Mouse (Mus musculus) gastrocnemius, adult 2 months (tissue): Measurements from ENCODE around the gene H2-D1. TPM values are rescaled to one million over a fixed set of nuclear protein-coding genes. Genes with fewer than 3 reads are reported as not detected.
"Not testable (repeated sequence)": the region's sequence is repeated elsewhere in the genome, so short reads cannot be mapped to it uniquely, and the experiment has no call there.

ENCODE experiments used
- DNase-seq: peaks from one replicate; pipeline ENCODE4 v3.0.0; 2022
- H3K27ac ChIP-seq: fragments of 200-600 bp; 2 replicates; pipeline ENCODE4 v1.8.1; 2022; ENCODE audit warnings: mild to moderate bottlenecking
- H3K4me3 ChIP-seq: fragments of 200-600 bp; 2 replicates; pipeline ENCODE4 v1.8.1; 2022; ENCODE audit warnings: mild to moderate bottlenecking, moderate library complexity
- CTCF ChIP-seq: fragments of 200-600 bp; IDR thresholded peaks from 2 replicates; pipeline ENCODE4 v1.8.1; 2022; ENCODE audit warnings: antibody characterized with exemption, mild to moderate bottlenecking, moderate library complexity
- intact Hi-C: fragments of 180-260 bp; cut with DNase I; formaldehyde crosslinking; loops from one replicate; pipeline ENCODE4 v1.15.1; 2025
- microRNA-seq: library from miRNA; unstranded; fragments of <30 nt; microRNA quantifications from one replicate; pipeline ENCODE4 v1.2.0, GENCODE M21; 2021
- total RNA-seq, 2 experiments: library from RNA; stranded (reverse); gene quantifications; 2 replicates each; pipeline ENCODE4 v1.2.3; 2021

H2-D1 gene
- total RNA-seq, 2 experiments from 2014 or later: 30.4 to 38.5 TPM

DNA sequence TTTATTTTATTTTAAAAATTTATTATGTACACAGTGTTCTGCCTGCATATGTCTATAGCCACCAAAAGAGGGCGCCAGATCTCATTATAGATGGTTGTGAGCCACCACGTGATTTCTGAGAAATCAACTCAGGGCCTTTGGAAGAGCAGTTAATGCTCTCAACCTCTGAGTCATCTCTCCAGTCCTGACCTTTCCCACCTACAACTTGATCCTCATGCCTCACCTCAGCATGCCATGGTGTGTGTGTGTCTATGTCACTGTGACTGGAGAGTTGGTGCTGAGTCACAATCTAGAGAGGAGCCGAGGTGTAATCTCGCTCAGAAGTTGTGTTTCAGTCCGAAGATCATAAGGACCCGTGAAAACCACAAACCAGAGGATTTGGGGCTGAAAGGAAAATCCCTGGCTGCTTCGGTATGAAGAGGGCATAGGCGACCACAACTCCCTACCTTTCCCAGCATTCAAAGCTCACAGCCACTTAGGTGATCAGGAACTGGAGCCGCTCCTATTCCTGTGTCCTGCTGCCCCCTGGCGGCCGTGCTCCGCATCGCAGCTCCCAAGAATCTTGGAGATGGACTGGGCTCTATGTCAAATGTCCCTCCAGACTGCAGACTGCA lies 39.2 kb downstream of the H2-D1 start:
- Histone ChIP-seq H3K4me3 (no peak overlapping the region; the same call in 1 of the 2 replicates), H3K27ac (no peak overlapping the region)
- intact Hi-C loops: loop anchor here (2.0 kb wide), 1 partner anchor 43 kb away; no protein-coding TSS in a partner anchor
- DNase-seq: peak; percentile 92
- TF ChIP-seq CTCF: peak; percentile 82

- intact Hi-C loops: loop anchor here (2.0 kb wide), 1 partner anchor 44 kb away; no protein-coding TSS in a partner anchor
- Histone ChIP-seq H3K4me3 (no peak overlapping the region), H3K27ac (no peak overlapping the region)
- DNase-seq: no peak
- no peak for TF ChIP-seq CTCF
Measured at GRCm38 (mm10) chr17:35303271-35303670, 40.7 kb downstream of the H2-D1 start.

GRCm38 (mm10) chr17:35303756-35304350 lies 41.3 kb downstream of the H2-D1 start:
- intact Hi-C loops: loop anchor here (2.0 kb wide), 1 partner anchor 45 kb away; no protein-coding TSS in a partner anchor

GRCm38 (mm10) chr17:35304478-35304877 lies 41.9 kb downstream of the H2-D1 start:
- no peak for DNase-seq
- no peak for TF ChIP-seq CTCF
- H3K4me3 ChIP-seq: no peak overlapping the region
- H3K27ac ChIP-seq: no peak overlapping the region
- intact Hi-C loops: no loop called here

More at GRCm38 (mm10) chr17:35303756-35304350, 41.3 kb downstream of the H2-D1 start:
- no peak for DNase-seq
- no peak for TF ChIP-seq CTCF
- Histone ChIP-seq H3K4me3 (no peak overlapping the region), H3K27ac (no peak overlapping the region)

- H3K27ac ChIP-seq, DNase-seq, intact Hi-C loops, H3K4me3 ChIP-seq: not testable (repeated sequence)
Measured at GRCm38 (mm10) chr17:35304921-35305320, 42.4 kb downstream of the H2-D1 start.

Small RNA genes lying within 50 kb of the gene (microRNA-seq; reads per million reads assigned to microRNA genes)
- gene Mir6975: not detected
- gene Mir8094: not detected

Other genes with a start within 250 kb of the H2-D1 start
- 10 to 100 TPM in 1 of 2 experiments, 1 to 10 TPM in 1; 7.8 to 14.4 TPM for gene Vwa7, start 246.2 kb upstream of the H2-D1 start, total RNA-seq
- gene Sapcd1, start 234.7 kb upstream of the H2-D1 start, total RNA-seq: not detected
- not detected for gene Msh5, start 216.0 kb upstream of the H2-D1 start, total RNA-seq
- gene Clic1, start 212.8 kb upstream of the H2-D1 start, total RNA-seq: 10 to 100 TPM in 1 of 2 experiments, 1 to 10 TPM in 1; 7.2 to 11.3 TPM
- gene Ddah2, start 203.7 kb upstream of the H2-D1 start, total RNA-seq: 1 to 10 TPM; 6.9 to 9.3 TPM
- gene Ly6g6c, start 197.3 kb upstream of the H2-D1 start, total RNA-seq: not detected
- gene Mpig6b, start 196.5 kb upstream of the H2-D1 start, total RNA-seq: not detected
- gene Ly6g6e, start 185.8 kb upstream of the H2-D1 start, total RNA-seq: not detected
- gene Ly6g6d, start 184.7 kb upstream of the H2-D1 start, total RNA-seq: 1 to 10 TPM in 1 of 2 experiments, under 1 TPM in 1; 0.50 to 1.9 TPM
- not detected for gene Ly6g6f, start 177.1 kb upstream of the H2-D1 start, total RNA-seq
- 10 to 100 TPM; 74.2 to 99.7 TPM for gene Abhd16a, start 173.5 kb upstream of the H2-D1 start, total RNA-seq
- not detected for gene Ly6g5c, start 154.5 kb upstream of the H2-D1 start, total RNA-seq
- under 1 TPM in 1 of 2 experiments, not detected in 1; 0.36 TPM for gene Ly6g5b, start 147.3 kb upstream of the H2-D1 start, total RNA-seq
- 1 to 10 TPM; 8.5 to 8.7 TPM for gene Gpank1, start 141.3 kb upstream of the H2-D1 start, total RNA-seq
- gene Csnk2b, start 140.7 kb upstream of the H2-D1 start, total RNA-seq: 100 to 1,000 TPM; 186 to 187 TPM
- 10 to 100 TPM; 13.6 to 24.6 TPM for gene D17H6S53E, start 136.4 kb upstream of the H2-D1 start, total RNA-seq
- gene Apom, start 130.7 kb upstream of the H2-D1 start, total RNA-seq: not detected
- gene Bag6, start 127.6 kb upstream of the H2-D1 start, total RNA-seq: 100 to 1,000 TPM; 233 to 244 TPM
- 100 to 1,000 TPM in 1 of 2 experiments, 10 to 100 TPM in 1; 98.7 to 120 TPM for gene Prrc2a, start 97.8 kb upstream of the H2-D1 start, total RNA-seq
- under 1 TPM in 1 of 2 experiments, not detected in 1; 0.75 TPM for gene Aif1, start 86.7 kb upstream of the H2-D1 start, total RNA-seq
- 1 to 10 TPM in 1 of 2 experiments, under 1 TPM in 1; 0.67 to 1.2 TPM for gene Lst1, start 74.3 kb upstream of the H2-D1 start, total RNA-seq
- not detected for gene Ltb, start 68.3 kb upstream of the H2-D1 start, total RNA-seq
- gene Tnf, start 60.7 kb upstream of the H2-D1 start, total RNA-seq: not detected
- gene Lta, start 57.4 kb upstream of the H2-D1 start, total RNA-seq: under 1 TPM in 1 of 2 experiments, not detected in 1; 0.41 TPM
- gene Gm16181, start 41.9 kb upstream of the H2-D1 start, total RNA-seq: not detected
- 1 to 10 TPM; 1.9 to 2.0 TPM for gene Atp6v1g2, start 29.1 kb upstream of the H2-D1 start, total RNA-seq
- gene Nfkbil1, start 26.9 kb upstream of the H2-D1 start, total RNA-seq: 1 to 10 TPM; 7.0 to 7.8 TPM
- gene Ddx39b, start 21.0 kb upstream of the H2-D1 start, total RNA-seq: 10 to 100 TPM; 83.8 to 94.7 TPM
- under 1 TPM; 0.25 to 0.36 TPM for gene H2-Q1, start 57.7 kb downstream of the H2-D1 start, total RNA-seq
- gene H2-Q2, start 79.5 kb downstream of the H2-D1 start, total RNA-seq: under 1 TPM; 0.17 to 0.20 TPM
- 1 to 10 TPM; 3.1 to 3.5 TPM for gene H2-Q4, start 116.9 kb downstream of the H2-D1 start, total RNA-seq
- under 1 TPM in 1 of 2 experiments, not detected in 1; 0.18 TPM for gene H2-Q6, start 162.1 kb downstream of the H2-D1 start, total RNA-seq
- gene H2-Q7, start 176.4 kb downstream of the H2-D1 start, total RNA-seq: under 1 TPM; 0.61 to 0.82 TPM
- under 1 TPM; 0.05 to 0.33 TPM for gene H2-Q10, start 207.4 kb downstream of the H2-D1 start, total RNA-seq
- gene Pou5f1, start 243.3 kb downstream of the H2-D1 start, total RNA-seq: not detected